Mouse (Mus musculus): ENCODE results near the gene Stap2. TPM values are rescaled to one million over a fixed set of nuclear protein-coding genes. Genes with fewer than 3 reads are reported as not detected.

Stap2 gene
- polyA plus RNA-seq, 1 experiment = 6.0 TPM

- H3K27ac ChIP-seq (ENCODE audit: insufficient read depth, low read length) = no peak overlapping the region
- TF ChIP-seq CTCF (IDR thresholded peaks at IDR 0.05; ENCODE audit: extremely low read depth, insufficient read depth, low read length) = no peak
- TF ChIP-seq POLR2A (IDR thresholded peaks at IDR 0.05; ENCODE audit: extremely low read depth, insufficient read depth, low read length) = no peak
- H3K4me3 ChIP-seq (ENCODE audit: insufficient read depth, low read length) = peak overlapping the region; percentile 44
- H3K4me1 ChIP-seq (ENCODE audit: control insufficient read depth, insufficient read depth, low read length) = peaks cover 2% of the 10 kb centered on the region
Observed at GRCm38 (mm10) chr17:55956591-55956990, 48.8 kb downstream of the Stap2 start.

- Histone ChIP-seq H3K4me1 (ENCODE audit: control insufficient read depth, insufficient read depth, low read length) (peaks cover 2% of the 10 kb centered on the region), H3K27ac (ENCODE audit: insufficient read depth, low read length) (no peak overlapping the region), H3K4me3 (ENCODE audit: insufficient read depth, low read length) (peak overlapping the region; percentile 44)
- peak; percentile 61; the same call in 1 of the 2 replicates for TF ChIP-seq POLR2A (IDR thresholded peaks at IDR 0.05; ENCODE audit: extremely low read depth, insufficient read depth, low read length)
- no peak for TF ChIP-seq CTCF (IDR thresholded peaks at IDR 0.05; ENCODE audit: extremely low read depth, insufficient read depth, low read length)
Observed at GRCm38 (mm10) chr17:55956129-55956528, 49.3 kb downstream of the Stap2 start.

GRCm38 (mm10) chr17:55954229-55954628 lies 51.2 kb downstream of the Stap2 start:
- H3K4me1 ChIP-seq (ENCODE audit: control insufficient read depth, insufficient read depth, low read length) = no peaks in the 10 kb centered on the region; the same call in 1 of the 2 replicates
- no peak for TF ChIP-seq POLR2A (IDR thresholded peaks at IDR 0.05; ENCODE audit: extremely low read depth, insufficient read depth, low read length)
- no peak for TF ChIP-seq CTCF (IDR thresholded peaks at IDR 0.05; ENCODE audit: extremely low read depth, insufficient read depth, low read length)

GRCm38 (mm10) chr17:55953751-55954150 lies 51.6 kb downstream of the Stap2 start:
- H3K4me1 ChIP-seq (ENCODE audit: control insufficient read depth, insufficient read depth, low read length) = no peaks in the 10 kb centered on the region; the same call in 1 of the 2 replicates
- TF ChIP-seq POLR2A (IDR thresholded peaks at IDR 0.05; ENCODE audit: extremely low read depth, insufficient read depth, low read length) (no peak), CTCF (IDR thresholded peaks at IDR 0.05; ENCODE audit: extremely low read depth, insufficient read depth, low read length) (no peak)
- no peak overlapping the region for H3K4me3 ChIP-seq (ENCODE audit: insufficient read depth, low read length)
- H3K27ac ChIP-seq (ENCODE audit: insufficient read depth, low read length) = no peak overlapping the region

More at GRCm38 (mm10) chr17:55954229-55954628, 51.2 kb downstream of the Stap2 start:
- H3K4me3 ChIP-seq (ENCODE audit: insufficient read depth, low read length) = no peak overlapping the region
- H3K27ac ChIP-seq (ENCODE audit: insufficient read depth, low read length) = no peak overlapping the region

GRCm38 (mm10) chr17:55952447-55953027 lies 52.8 kb downstream of the Stap2 start, which contains the start of gene Ebi3:
Ebi3 (plus strand) TSS chr17:55952640.
- Histone ChIP-seq H3K4me1 (ENCODE audit: control insufficient read depth, insufficient read depth, low read length) (no peaks in the 10 kb centered on the region; the same call in 1 of the 2 replicates), H3K27ac (ENCODE audit: insufficient read depth, low read length) (no peak within 1 kb of the TSS), H3K4me3 (ENCODE audit: insufficient read depth, low read length) (no peak within 1 kb of the TSS)
- TF ChIP-seq CTCF (IDR thresholded peaks at IDR 0.05; ENCODE audit: extremely low read depth, insufficient read depth, low read length) = no peak
- TF ChIP-seq POLR2A (IDR thresholded peaks at IDR 0.05; ENCODE audit: extremely low read depth, insufficient read depth, low read length) = no peak

DNA sequence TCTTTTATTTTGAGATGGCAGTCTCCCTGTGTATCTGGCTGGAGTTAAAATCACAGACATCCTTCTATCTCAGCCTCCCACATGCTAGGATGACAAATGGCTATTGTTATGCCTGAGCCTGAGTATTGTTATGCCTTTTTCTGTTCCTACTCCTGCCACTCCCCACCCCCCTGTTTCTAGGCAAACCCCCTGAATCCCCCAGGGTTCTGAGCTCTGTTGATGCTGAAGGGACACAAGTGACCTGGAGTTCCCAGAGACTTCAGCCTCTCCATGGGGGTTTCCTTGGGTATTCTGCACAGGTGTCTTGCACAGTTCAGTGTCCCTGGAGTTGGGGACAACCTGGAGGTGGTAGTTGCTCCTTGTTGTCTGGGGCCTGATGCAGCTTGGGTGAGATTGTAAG lies 53.3 kb downstream of the Stap2 start:
- no peaks in the 10 kb centered on the region for H3K4me1 ChIP-seq (ENCODE audit: control insufficient read depth, insufficient read depth, low read length)
- TF ChIP-seq POLR2A (IDR thresholded peaks at IDR 0.05; ENCODE audit: extremely low read depth, insufficient read depth, low read length) (no peak), CTCF (IDR thresholded peaks at IDR 0.05; ENCODE audit: extremely low read depth, insufficient read depth, low read length) (no peak)

GRCm38 (mm10) chr17:55950601-55951000 lies 54.8 kb downstream of the Stap2 start:
- H3K4me1 ChIP-seq (ENCODE audit: control insufficient read depth, insufficient read depth, low read length) = no peaks in the 10 kb centered on the region
- no peak overlapping the region for H3K4me3 ChIP-seq (ENCODE audit: insufficient read depth, low read length)
- TF ChIP-seq POLR2A (IDR thresholded peaks at IDR 0.05; ENCODE audit: extremely low read depth, insufficient read depth, low read length) = no peak
- no peak for TF ChIP-seq CTCF (IDR thresholded peaks at IDR 0.05; ENCODE audit: extremely low read depth, insufficient read depth, low read length)
- H3K27ac ChIP-seq (ENCODE audit: insufficient read depth, low read length) = no peak overlapping the region

More for the DNA sequence above, 53.3 kb downstream of the Stap2 start:
- Histone ChIP-seq H3K27ac (ENCODE audit: insufficient read depth, low read length) (no peak overlapping the region), H3K4me3 (ENCODE audit: insufficient read depth, low read length) (no peak overlapping the region)

GRCm38 (mm10) chr17:55949400-55949799 lies 56.0 kb downstream of the Stap2 start, which contains the start of gene Zfp119b:
Zfp119b (minus strand) TSS chr17:55949500.
- Histone ChIP-seq H3K4me1 (ENCODE audit: control insufficient read depth, insufficient read depth, low read length) (no peaks in the 10 kb centered on the region), H3K4me3 (ENCODE audit: insufficient read depth, low read length) (no peak within 1 kb of the TSS), H3K27ac (ENCODE audit: insufficient read depth, low read length) (no peak within 1 kb of the TSS)
- TF ChIP-seq POLR2A (IDR thresholded peaks at IDR 0.05; ENCODE audit: extremely low read depth, insufficient read depth, low read length) (no peak), CTCF (IDR thresholded peaks at IDR 0.05; ENCODE audit: extremely low read depth, insufficient read depth, low read length) (no peak)

DNA sequence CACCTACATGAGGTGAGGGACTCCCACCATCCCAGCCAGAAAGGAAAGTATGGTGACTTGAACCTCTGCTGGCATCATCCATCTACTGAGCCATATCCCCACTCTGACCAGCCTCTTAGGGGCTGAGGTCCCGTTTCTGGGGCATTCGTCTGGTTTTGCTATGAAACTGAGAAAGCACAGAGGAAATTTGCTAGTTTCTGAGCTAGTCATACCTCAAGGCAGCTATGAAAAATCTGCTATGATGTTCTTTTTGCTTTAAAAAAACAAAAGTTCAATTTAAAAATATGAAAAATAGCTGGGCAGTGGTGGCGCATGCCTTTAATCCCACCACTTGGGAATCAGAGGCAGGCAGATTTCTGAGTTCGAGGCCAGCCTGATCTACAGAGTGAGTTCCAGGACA lies 56.7 kb downstream of the Stap2 start:
- no peak for TF ChIP-seq CTCF (IDR thresholded peaks at IDR 0.05; ENCODE audit: extremely low read depth, insufficient read depth, low read length)
- no peak for TF ChIP-seq POLR2A (IDR thresholded peaks at IDR 0.05; ENCODE audit: extremely low read depth, insufficient read depth, low read length)
- H3K4me1 ChIP-seq (ENCODE audit: control insufficient read depth, insufficient read depth, low read length) = no peaks in the 10 kb centered on the region
- no peak overlapping the region for H3K27ac ChIP-seq (ENCODE audit: insufficient read depth, low read length)
- no peak overlapping the region for H3K4me3 ChIP-seq (ENCODE audit: insufficient read depth, low read length)

Other genes with a start within 250 kb of the Stap2 start
- 3.0 and 3.8 TPM in 2 replicates for gene Zfp119a, start 126.7 kb downstream of the Stap2 start, polyA plus RNA-seq (2012; rRNA removed)
- 5.6 and 6.0 TPM in 2 replicates for gene Zfp959, start 113.5 kb downstream of the Stap2 start, polyA plus RNA-seq (2012; rRNA removed)
- 2.5 and 3.2 TPM in 2 replicates for gene Zfp119b, start 56.1 kb downstream of the Stap2 start, polyA plus RNA-seq (2012; rRNA removed)
- gene Ebi3, start 52.9 kb downstream of the Stap2 start, polyA plus RNA-seq (2012; rRNA removed) = 2.1 and 2.3 TPM in 2 replicates
- gene Yju2, start 46.5 kb downstream of the Stap2 start, polyA plus RNA-seq (2012; rRNA removed) = 9.1 and 11.0 TPM in 2 replicates
- 74.8 and 83.5 TPM in 2 replicates for gene Shd, start 35.1 kb downstream of the Stap2 start, polyA plus RNA-seq (2012; rRNA removed)
- gene Fsd1, start 19.1 kb downstream of the Stap2 start, polyA plus RNA-seq (2012; rRNA removed) = 76.7 and 91.0 TPM in 2 replicates
- gene Mpnd, start 127 bp upstream of the Stap2 start, polyA plus RNA-seq (2012; rRNA removed) = 142 and 154 TPM in 2 replicates
- 56.5 and 59.4 TPM in 2 replicates for gene Sh3gl1, start 31.1 kb upstream of the Stap2 start, polyA plus RNA-seq (2012; rRNA removed)
- 2.6 and 2.8 TPM in 2 replicates for gene Chaf1a, start 34.9 kb upstream of the Stap2 start, polyA plus RNA-seq (2012; rRNA removed)
- 109 and 120 TPM in 2 replicates for gene Ubxn6, start 69.4 kb upstream of the Stap2 start, polyA plus RNA-seq (2012; rRNA removed)
- 126 and 148 TPM in 2 replicates for gene Hdgfl2, start 74.0 kb upstream of the Stap2 start, polyA plus RNA-seq (2012; rRNA removed)
- gene Plin4, start 104.2 kb upstream of the Stap2 start, polyA plus RNA-seq (2012; rRNA removed) = 0.73 and 1.2 TPM in 2 replicates
- 0.55 and 0.67 TPM in 2 replicates for gene Plin5, start 112.0 kb upstream of the Stap2 start, polyA plus RNA-seq (2012; rRNA removed)
- gene Lrg1, start 116.4 kb upstream of the Stap2 start, polyA plus RNA-seq (2012; rRNA removed) = 2.6 and 3.1 TPM in 2 replicates
- 87.3 and 88.9 TPM in 2 replicates for gene Sema6b, start 134.8 kb upstream of the Stap2 start, polyA plus RNA-seq (2012; rRNA removed)
- 7.5 and 8.5 TPM in 2 replicates for gene Tnfaip8l1, start 156.9 kb upstream of the Stap2 start, polyA plus RNA-seq (2012; rRNA removed)
- gene Mydgf, start 178.3 kb upstream of the Stap2 start, polyA plus RNA-seq (2012; rRNA removed) = 43.3 and 45.8 TPM in 2 replicates
- gene Dpp9, start 213.3 kb upstream of the Stap2 start, polyA plus RNA-seq (2012; rRNA removed) = 51.2 and 52.0 TPM in 2 replicates

All from cortical plate, adult 2 months (tissue).